ENCODE assay signal across 13 mouse cellular contexts in the genomic region with DNA sequence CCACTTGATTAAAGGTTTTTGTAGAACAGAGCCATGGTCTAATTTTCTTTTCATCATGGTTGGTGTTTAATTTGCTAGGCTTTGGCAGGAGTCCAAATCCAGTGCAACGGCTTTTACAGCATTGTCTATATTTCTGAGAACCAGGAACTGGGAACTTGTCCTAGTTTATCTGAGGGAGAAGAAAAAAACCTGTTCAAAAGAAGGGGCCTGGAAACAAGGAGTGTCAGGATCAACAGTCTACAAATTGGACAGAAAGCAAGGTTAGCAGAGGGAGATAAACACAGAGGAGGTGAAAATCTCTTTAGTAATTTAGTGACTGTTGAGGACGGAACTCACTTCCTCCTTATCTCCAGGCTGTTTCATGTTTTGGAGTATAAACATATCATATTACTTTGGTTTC.
DNase-seq lines count a peak whose midpoint lies in the region; ATAC-seq lines count a peak whose summit lies in the region.
"Had no signal": no experiment of that assay in that cellular context is flagged by ENCODE, and none has a peak within 500 bp of the region (broad histone marks: within the 10 kb centered on the region; RNA-seq: fewer than 3 reads in every experiment).

No protein-coding gene starts in this region.

- DNase-seq in frontal cortex, postnatal 14 days (ENCODE audit: low spot score in 2 of 2) = no peak
- peak; percentile 9 for DNase-seq in lung, postnatal 10 days
- DNase-seq in lung, adult 18-20 months = no peak
- DNase-seq in brain, adult 2 months (ENCODE audit: low read depth, low spot score) = peak; percentile 50
- no peak for DNase-seq in layer of hippocampus, postnatal 36 days
- DNase-seq in kidney, postnatal 4 days = no peak
- DNase-seq: heart, postnatal 36 days; kidney, postnatal 36 days; left cerebral cortex, postnatal 4 days had no signal

- 0 out of 2 replicates have a peak, but pooled peaks have one; percentile 41 for ATAC-seq in frontal cortex, adult (ENCODE audit: low TSS enrichment)
- peak; percentile 78 for ATAC-seq in megakaryocyte progenitor cell, adult 5-6 weeks (replicated peaks; ENCODE audit: poor library complexity)
- ATAC-seq: activated CD4-positive, CD25-positive, alpha-beta regulatory T cell, adult 4 months; inflammation-experienced regulatory T-cells, adult 6 months had no signal

Comparison
In these comparisons a context has a peak if more than half of its experiments do, and no peak if none do; other contexts are left out.
1. DNase-seq: peak in lung, postnatal 10 days (single experiment) and brain, adult 2 months (single experiment); none in frontal cortex, postnatal 14 days (0 of 2), lung, adult 18-20 months (0 of 2), layer of hippocampus, postnatal 36 days (0 of 2) and kidney, postnatal 4 days (0 of 2).